Mouse (Mus musculus) testis, adult 2 months (tissue): ENCODE measurements around the gene Dgkz. TPM values are rescaled to one million over a fixed set of nuclear protein-coding genes. Genes with fewer than 3 reads are reported as not detected.

Experiments
- H3K27ac ChIP-seq: fragments of 200-500 bp; 2 replicates; pipeline ENCODE4 v1.5.1; 2012; ENCODE audit warnings: low read depth, low read length; ENCODE audit not compliant: control insufficient read depth, insufficient read depth
- H3K27me3 ChIP-seq: fragments of 200-500 bp; 2 replicates; pipeline ENCODE4 v1.6.1; 2012; ENCODE audit warnings: mild to moderate bottlenecking, low read length, moderate library complexity; ENCODE audit not compliant: control insufficient read depth, insufficient read depth
- H3K36me3 ChIP-seq: fragments of 200-500 bp; 2 replicates; pipeline ENCODE4 v1.6.1; 2012; ENCODE audit warnings: mild to moderate bottlenecking, low read length; ENCODE audit not compliant: control insufficient read depth, insufficient read depth
- H3K4me1 ChIP-seq: fragments of 200-500 bp; 2 replicates; pipeline ENCODE4 v1.6.1; 2012; ENCODE audit warnings: low read length; ENCODE audit not compliant: control insufficient read depth, insufficient read depth
- H3K4me3 ChIP-seq: fragments of 200-500 bp; 2 replicates; pipeline ENCODE4 v1.5.1; 2012; ENCODE audit warnings: low read depth, mild to moderate bottlenecking, low read length, moderate library complexity, mixed read lengths; ENCODE audit not compliant: control insufficient read depth
- CTCF ChIP-seq: fragments of 200-500 bp; IDR thresholded peaks from 2 replicates; pipeline ENCODE4 v1.5.1; 2012; ENCODE audit warnings: low read depth, mild to moderate bottlenecking, inconsistent platforms, low read length, moderate library complexity; ENCODE audit not compliant: control insufficient read depth, insufficient read depth, insufficient replicate concordance
- POLR2A ChIP-seq: fragments of 200-500 bp; IDR thresholded peaks from 2 replicates; pipeline ENCODE4 v1.6.1; 2012; ENCODE audit warnings: low read depth, mild to moderate bottlenecking, inconsistent platforms, low read length, moderate library complexity; ENCODE audit not compliant: control insufficient read depth
- polyA plus RNA-seq: library from polyadenylated mRNA; depleted of rRNA; stranded (reverse); fragments of >200 nt; gene quantifications from 2 replicates; pipeline ENCODE4 v1.2.3, GENCODE M21; 2012; rRNA removed

The Dgkz gene
- polyA plus RNA-seq: 14.2 and 14.3 TPM in 2 replicates

DNA sequence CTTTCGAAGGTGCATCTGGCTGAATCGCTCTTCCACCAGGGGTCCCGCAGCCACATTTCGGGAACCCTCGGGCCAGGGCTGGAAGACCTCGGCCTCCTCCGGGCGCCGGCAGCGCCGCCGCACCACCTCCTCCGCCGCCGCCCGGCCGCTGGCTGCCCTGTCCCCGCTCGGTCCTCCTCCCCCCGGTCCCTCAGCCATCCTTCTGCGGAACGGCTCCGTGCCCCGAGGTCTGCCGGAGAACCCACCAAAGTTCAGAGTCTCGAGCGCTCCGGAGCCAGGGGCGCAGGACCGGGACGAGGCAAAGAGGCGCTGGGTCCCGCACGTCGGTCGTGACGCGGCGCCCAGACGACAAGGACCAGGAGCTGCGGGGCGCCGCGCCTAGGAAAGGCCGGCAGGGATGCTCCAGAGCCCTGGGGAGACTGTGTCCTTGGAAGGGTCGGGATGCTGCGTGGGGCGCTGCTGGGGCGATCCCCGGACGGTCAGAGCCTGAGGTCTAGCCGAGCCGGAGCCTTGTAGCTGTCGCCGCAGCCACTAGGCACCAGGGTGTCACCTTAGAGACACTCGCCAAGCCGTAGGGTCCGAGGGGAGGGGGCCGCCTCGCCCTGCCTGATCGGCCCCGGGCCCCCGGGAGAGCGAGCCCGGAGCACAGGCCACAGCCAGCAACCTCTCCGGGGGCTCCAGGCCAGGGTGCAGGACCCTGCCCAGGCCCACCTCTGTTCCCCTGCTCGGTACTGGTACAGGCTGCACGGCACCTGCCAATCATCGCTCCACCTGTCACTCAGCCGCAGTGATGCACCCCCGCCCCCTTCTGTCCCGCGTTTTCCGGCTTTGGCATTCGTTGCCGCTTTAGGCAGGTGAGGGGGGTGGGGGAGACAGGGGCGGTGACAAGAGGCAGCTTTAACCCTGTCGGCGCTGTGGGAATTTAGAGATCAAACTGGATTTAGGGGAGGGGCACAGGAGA, at the start of gene Dgkz:
Gene Dgkz, minus strand, starts transcription at position 284 of the 961 bp plus-strand sequence.
- Histone ChIP-seq H3K27ac (no peak within 1 kb of the TSS), H3K36me3 (no peaks in the 10 kb centered on the region), H3K27me3 (peaks cover 5% of the 10 kb centered on the region), H3K4me3 (peak within 1 kb of the TSS; percentile 45), H3K4me1 (peaks cover 16% of the 10 kb centered on the region)
- no peak for TF ChIP-seq CTCF
- no peak for TF ChIP-seq POLR2A

DNA sequence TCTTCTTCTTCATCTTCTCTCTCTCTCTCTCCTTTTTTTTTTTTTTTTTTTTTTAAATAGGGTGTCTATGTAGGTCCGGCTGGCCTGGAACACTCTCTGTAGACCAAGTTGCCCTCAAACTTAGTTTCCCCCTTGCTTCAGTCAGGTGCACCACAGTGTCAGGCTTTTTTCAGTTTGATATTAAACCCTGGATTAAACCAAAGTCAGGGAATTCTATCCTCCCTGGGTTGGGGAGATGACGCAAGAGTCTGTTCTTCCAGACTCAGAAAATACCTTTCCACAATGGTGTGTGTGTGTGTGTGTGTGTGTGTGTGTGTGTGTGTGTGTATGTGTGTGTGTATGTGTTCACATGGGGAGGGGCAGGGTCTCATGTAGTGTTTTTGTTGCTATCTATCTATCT, 49.5 kb upstream of the Dgkz start:
- Histone ChIP-seq H3K27ac (no peak overlapping the region), H3K4me3 (no peak overlapping the region), H3K36me3 (no peaks in the 10 kb centered on the region), H3K27me3 (no peaks in the 10 kb centered on the region), H3K4me1 (peaks cover 11% of the 10 kb centered on the region)
- no peak for TF ChIP-seq CTCF
- TF ChIP-seq POLR2A: no peak

- no peaks in the 10 kb centered on the region for H3K36me3 ChIP-seq
- TF ChIP-seq CTCF: no peak
- TF ChIP-seq POLR2A: no peak
- no peaks in the 10 kb centered on the region for H3K27me3 ChIP-seq
- 0 out of 2 replicates have a peak within 1 kb of the TSS, but pooled peaks have one; percentile 5 for H3K27ac ChIP-seq
- H3K4me1 ChIP-seq: peaks cover 11% of the 10 kb centered on the region
- H3K4me3 ChIP-seq: peak within 1 kb of the TSS; percentile 77
These were observed 48.6 kb upstream of the Dgkz start, which contains the start of gene Creb3l1 for GRCm38 (mm10) chr2:92024274-92024672. TSS of gene Creb3l1 (minus strand) at chr2:92024502.

DNA sequence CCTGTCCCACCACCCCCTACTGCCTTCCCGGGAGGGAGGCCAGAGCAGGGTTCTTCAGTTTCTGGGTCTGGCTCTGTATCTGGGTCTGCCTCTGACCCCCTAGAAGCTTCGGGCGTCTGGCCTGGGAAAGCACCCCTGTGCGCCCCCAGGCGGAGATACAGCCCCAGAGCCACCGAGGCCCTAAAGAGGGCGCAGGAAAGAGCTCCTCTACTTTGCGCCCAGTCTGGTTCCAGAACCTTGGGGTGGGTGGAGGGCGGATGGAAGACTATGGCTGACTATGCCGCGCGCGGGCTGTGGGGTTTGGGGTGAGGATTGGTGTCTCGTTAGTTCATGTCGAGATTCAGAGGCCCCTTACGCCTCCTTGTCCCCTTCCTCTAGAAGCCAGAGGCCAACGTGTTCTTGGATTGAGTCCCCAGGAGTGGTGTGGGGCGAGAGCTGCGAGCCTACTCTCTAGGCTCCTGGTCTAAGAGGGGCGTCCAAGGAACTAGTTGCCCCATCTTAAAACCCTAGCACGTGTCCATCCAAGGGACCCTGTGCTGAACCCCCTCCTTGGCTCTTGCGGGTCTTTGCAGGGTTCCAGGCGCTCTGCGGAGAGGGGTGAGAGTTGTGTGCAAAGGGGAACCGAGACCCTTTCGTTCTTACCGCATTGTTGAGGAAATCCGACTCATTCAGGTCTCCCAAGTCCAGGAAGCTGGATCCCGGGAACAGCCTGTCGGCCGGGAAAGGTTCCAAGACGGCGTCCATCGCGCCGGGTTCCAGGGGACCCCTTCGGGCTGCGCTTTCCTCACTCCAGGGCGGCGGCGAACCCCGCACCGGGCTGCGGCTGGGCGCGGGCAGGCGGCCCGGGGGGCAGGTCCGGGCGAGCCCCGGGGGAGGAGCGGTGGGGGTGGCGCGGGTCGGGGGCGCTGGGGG, 48.0 kb upstream of the Dgkz start:
- Histone ChIP-seq H3K27me3 (no peaks in the 10 kb centered on the region), H3K27ac (peak overlapping the region; percentile 49; the same call in 1 of the 2 replicates), H3K4me3 (peak overlapping the region; percentile 77), H3K4me1 (peaks cover 11% of the 10 kb centered on the region), H3K36me3 (no peaks in the 10 kb centered on the region)
- TF ChIP-seq CTCF: no peak
- no peak; the same call in 1 of the 2 replicates for TF ChIP-seq POLR2A

GRCm38 (mm10) chr2:92020676-92021265, 45.1 kb upstream of the Dgkz start:
- Histone ChIP-seq H3K4me1 (peaks cover 11% of the 10 kb centered on the region), H3K36me3 (no peaks in the 10 kb centered on the region), H3K4me3 (no peak overlapping the region), H3K27ac (no peak overlapping the region; the same call in 1 of the 2 replicates), H3K27me3 (no peaks in the 10 kb centered on the region)
- TF ChIP-seq CTCF (no peak), POLR2A (no peak)

GRCm38 (mm10) chr2:92017440-92017839, 41.8 kb upstream of the Dgkz start:
- no peaks in the 10 kb centered on the region for H3K36me3 ChIP-seq
- TF ChIP-seq POLR2A (no peak), CTCF (no peak)
- no peak overlapping the region for H3K27ac ChIP-seq
- H3K4me3 ChIP-seq: no peak overlapping the region
- no peaks in the 10 kb centered on the region for H3K27me3 ChIP-seq
- peaks cover 4% of the 10 kb centered on the region; the same call in 1 of the 2 replicates for H3K4me1 ChIP-seq

GRCm38 (mm10) chr2:92016981-92017380, 41.3 kb upstream of the Dgkz start:
- Histone ChIP-seq H3K4me1 (peaks cover 4% of the 10 kb centered on the region; the same call in 1 of the 2 replicates), H3K36me3 (no peaks in the 10 kb centered on the region), H3K27ac (no peak overlapping the region; the same call in 1 of the 2 replicates), H3K27me3 (no peaks in the 10 kb centered on the region), H3K4me3 (no peak overlapping the region)
- TF ChIP-seq CTCF (no peak), POLR2A (no peak)
